24 mouse cellular contexts compared by ENCODE assay signal in genomic region chr15:26396556-26396955, GRCm38 (mm10).
A peak's percentile ranks its signal among the peaks of the same experiment; 100 is the strongest.
DNase-seq lines count a peak whose midpoint lies in the region; ATAC-seq and TF ChIP-seq lines count a peak whose summit lies in the region.
"Had no signal": no experiment of that assay in that cellular context is flagged by ENCODE, and none has a peak within 500 bp of the region (broad histone marks: within the 10 kb centered on the region; RNA-seq: fewer than 3 reads in every experiment).

No protein-coding gene starts in this region.

- no peak for ATAC-seq in hindbrain, embryonic 11.5 days (ENCODE audit: low FRiP score)
- ATAC-seq: CD4-positive, CD25-positive, alpha-beta regulatory T cell, adult 4 months; forebrain, embryonic 15.5 days; Patski had no signal

- 41% methylated on average over 2 of the region's 2 CpGs for WGBS in olfactory bulb, adult 2 months
- 97% methylated on average over 2 of the region's 2 CpGs for WGBS in hindbrain, embryonic 11.5 days

- TF ChIP-seq CTCF in olfactory bulb, adult 2 months (IDR thresholded peaks at IDR 0.05; ENCODE audit: insufficient read depth, low read depth, low read length), result no peak

- no peaks in the 10 kb centered on the region for H3K27me3 ChIP-seq in hindbrain, embryonic 11.5 days (ENCODE audit: control insufficient read depth, insufficient read depth, low read length)
- H3K27me3 ChIP-seq: embryonic facial prominence, embryonic 12.5 days; embryonic facial prominence, embryonic 15.5 days; forebrain, embryonic 15.5 days; hindbrain, embryonic 12.5 days; hindbrain, embryonic 15.5 days; Patski had no signal

- DNase-seq in left cerebral cortex, adult 9 months (ENCODE audit: low spot score in 2 of 2), result peak; percentile 8 to 16
- DNase-seq in left cerebral cortex, postnatal 10 days (ENCODE audit: extremely low spot score in 1 of 2, low spot score in 2 of 2), result no peak
- peak; percentile 66 for DNase-seq in MN1 (ENCODE audit: low spot score)
- DNase-seq in ovary, postnatal 36 days (ENCODE audit: low spot score), result no peak
- no peak for DNase-seq in hindbrain, embryonic 11.5 days (ENCODE audit: low spot score)
- DNase-seq: adrenal gland, postnatal 10 days; adrenal gland, postnatal 36 days; cerebellum, adult 11 months; cerebellum, adult 2 months; cerebellum, adult 9-11 months; cerebellum, postnatal 25 days; gastrocnemius, adult 2 months; gastrocnemius, postnatal 14 days; heart, adult 11 months; heart, postnatal 36 days had no signal

- H3K27ac ChIP-seq in olfactory bulb, adult 2 months (ENCODE audit: insufficient read depth, low read depth, low read length), result peak overlapping the region; percentile 17; the same call in 1 of the 2 replicates
- H3K27ac ChIP-seq in hindbrain, embryonic 11.5 days (ENCODE audit: low read depth, low read length), result no peak overlapping the region
- H3K27ac ChIP-seq: embryonic facial prominence, embryonic 12.5 days; embryonic facial prominence, embryonic 15.5 days; forebrain, embryonic 15.5 days; gastrocnemius, adult 2 months; hindbrain, embryonic 12.5 days; hindbrain, embryonic 15.5 days had no signal

- TF ChIP-seq POLR2A in olfactory bulb, adult 2 months (IDR thresholded peaks at IDR 0.05; ENCODE audit: insufficient read depth, low read depth, low read length), result no peak

- H3K36me3 ChIP-seq in hindbrain, embryonic 11.5 days (ENCODE audit: control insufficient read depth, insufficient read depth, low read length), result no peaks in the 10 kb centered on the region
- H3K36me3 ChIP-seq: embryonic facial prominence, embryonic 12.5 days; embryonic facial prominence, embryonic 15.5 days; forebrain, embryonic 15.5 days; hindbrain, embryonic 12.5 days; hindbrain, embryonic 15.5 days had no signal

- H3K4me1 ChIP-seq in olfactory bulb, adult 2 months (ENCODE audit: control insufficient read depth, insufficient read depth, low read length), result peaks cover 2% of the 10 kb centered on the region; the same call in 1 of the 2 replicates
- H3K4me1 ChIP-seq in hindbrain, embryonic 11.5 days (replicated peaks; ENCODE audit: control insufficient read depth, insufficient read depth, low read length), result no peaks in the 10 kb centered on the region
- H3K4me1 ChIP-seq: embryonic facial prominence, embryonic 12.5 days; embryonic facial prominence, embryonic 15.5 days; forebrain, embryonic 15.5 days; hindbrain, embryonic 12.5 days; hindbrain, embryonic 15.5 days had no signal

- no peak overlapping the region for H3K4me3 ChIP-seq in olfactory bulb, adult 2 months (ENCODE audit: insufficient read depth, low read depth, low read length)
- H3K4me3 ChIP-seq in hindbrain, embryonic 11.5 days (ENCODE audit: low read depth, low read length), result no peak overlapping the region
- H3K4me3 ChIP-seq: embryonic facial prominence, embryonic 12.5 days; embryonic facial prominence, embryonic 15.5 days; forebrain, embryonic 15.5 days; gastrocnemius, adult 2 months; hindbrain, embryonic 12.5 days; hindbrain, embryonic 15.5 days had no signal

- no peaks in the 10 kb centered on the region for H3K9me3 ChIP-seq in hindbrain, embryonic 11.5 days (ENCODE audit: control insufficient read depth, low read length)
- H3K9me3 ChIP-seq: embryonic facial prominence, embryonic 12.5 days; embryonic facial prominence, embryonic 15.5 days; forebrain, embryonic 15.5 days; hindbrain, embryonic 12.5 days; hindbrain, embryonic 15.5 days had no signal

- intact Hi-C loops in left cerebral cortex, postnatal 10 days (cut with DNase I), result no loop called here

- no peak overlapping the region for H3K4me2 ChIP-seq in hindbrain, embryonic 11.5 days (replicated peaks; ENCODE audit: low read depth, low read length)
- H3K4me2 ChIP-seq: embryonic facial prominence, embryonic 12.5 days; embryonic facial prominence, embryonic 15.5 days; forebrain, embryonic 15.5 days; heart, embryonic 11.5 days; hindbrain, embryonic 12.5 days; hindbrain, embryonic 15.5 days had no signal

- no peak overlapping the region for H3K9ac ChIP-seq in hindbrain, embryonic 11.5 days (ENCODE audit: low read depth, low read length)
- H3K9ac ChIP-seq: embryonic facial prominence, embryonic 12.5 days; embryonic facial prominence, embryonic 15.5 days; forebrain, embryonic 15.5 days; hindbrain, embryonic 12.5 days; hindbrain, embryonic 15.5 days had no signal

Comparison
In these comparisons a context has a peak if more than half of its experiments do, and no peak if none do; other contexts are left out.
1. DNase-seq: peak in left cerebral cortex, adult 9 months (2 of 2) and MN1 (single experiment); none in left cerebral cortex, postnatal 10 days (0 of 2), ovary, postnatal 36 days (single experiment) and hindbrain, embryonic 11.5 days (single experiment).